Mouse (Mus musculus) mesoderm, embryonic 11.5 days (tissue): ENCODE data around the gene Fyttd1.
A peak's percentile ranks its signal among the peaks of the same experiment; 100 is the strongest.
"Not testable (repeated sequence)": the region's sequence is repeated elsewhere in the genome, so short reads cannot be mapped to it uniquely, and the experiment has no call there.

ENCODE experiments used
- DNase-seq: peaks from one replicate; pipeline ENCODE4 v3.0.0-alpha.2; 2012; ENCODE audit warnings: low read depth, low spot score

Gene Fyttd1

GRCm38 (mm10) chr16:32878972-32879926, 1.9 kb downstream of the Fyttd1 start:
- peak; percentile 21 for DNase-seq

- DNase-seq = no peak
Observed at GRCm38 (mm10) chr16:32881538-32881937, 4.2 kb downstream of the Fyttd1 start.

- DNase-seq = no peak
Observed at GRCm38 (mm10) chr16:32887996-32888395, 10.7 kb downstream of the Fyttd1 start.

GRCm38 (mm10) chr16:32889881-32890280, 12.6 kb downstream of the Fyttd1 start:
- DNase-seq = no peak

GRCm38 (mm10) chr16:32896126-32896525, 18.8 kb downstream of the Fyttd1 start:
- no peak for DNase-seq

- DNase-seq = no peak
Observed at GRCm38 (mm10) chr16:32901360-32902050, 24.2 kb downstream of the Fyttd1 start.

GRCm38 (mm10) chr16:32902051-32902428, 24.7 kb downstream of the Fyttd1 start:
- no peak for DNase-seq

- DNase-seq = no peak
Observed at GRCm38 (mm10) chr16:32906186-32906585, 28.9 kb downstream of the Fyttd1 start.

- peak; percentile 50 for DNase-seq
Observed at GRCm38 (mm10) chr16:32906727-32907126, 29.4 kb downstream of the Fyttd1 start.

GRCm38 (mm10) chr16:32913212-32913611, 35.9 kb downstream of the Fyttd1 start:
- DNase-seq = no peak

GRCm38 (mm10) chr16:32913937-32914881, 36.9 kb downstream of the Fyttd1 start, which contains the start of gene Lrch3:
Lrch3 (plus strand) TSS chr16:32914100.
- peak; percentile 95 for DNase-seq

GRCm38 (mm10) chr16:32915292-32916068, 38.2 kb downstream of the Fyttd1 start:
- no peak for DNase-seq

GRCm38 (mm10) chr16:32926629-32927028, 49.3 kb downstream of the Fyttd1 start:
- not testable (repeated sequence) for DNase-seq

GRCm38 (mm10) chr16:32927044-32927443, 49.7 kb downstream of the Fyttd1 start:
- DNase-seq = no peak

GRCm38 (mm10) chr16:32929918-32930317, 52.6 kb downstream of the Fyttd1 start:
- no peak for DNase-seq

- no peak for DNase-seq
Observed at GRCm38 (mm10) chr16:32934470-32934869, 57.2 kb downstream of the Fyttd1 start.

- no peak for DNase-seq
Observed at GRCm38 (mm10) chr16:32935088-32935487, 57.8 kb downstream of the Fyttd1 start.

- DNase-seq = no peak
Observed at GRCm38 (mm10) chr16:32937358-32937757, 60.1 kb downstream of the Fyttd1 start.

GRCm38 (mm10) chr16:32939301-32939700, 62.0 kb downstream of the Fyttd1 start:
- not testable (repeated sequence) for DNase-seq

GRCm38 (mm10) chr16:32939716-32940115, 62.4 kb downstream of the Fyttd1 start:
- DNase-seq = not testable (repeated sequence)

GRCm38 (mm10) chr16:32941226-32941625, 63.9 kb downstream of the Fyttd1 start:
- DNase-seq = not testable (repeated sequence)
